Mouse (Mus musculus) heart, adult 2 months (tissue): Measurements from ENCODE around the gene Gm8267. TPM values are rescaled to one million over a fixed set of nuclear protein-coding genes. Genes with fewer than 3 reads are reported as not detected.
"Not testable (repeated sequence)": the region's sequence is repeated elsewhere in the genome, so short reads cannot be mapped to it uniquely, and the experiment has no call there.

Experiments
- DNase-seq, 2 experiments: peaks; one replicate each; pipeline ENCODE4 v3.0.0; 2021
- H3K27ac ChIP-seq: fragments of 200-600 bp; 2 replicates; pipeline ENCODE4 v1.8.1; 2022
- H3K27me3 ChIP-seq: fragments of 200-500 bp; 2 replicates; pipeline ENCODE4 v1.6.1; 2012; ENCODE audit warnings: mild to moderate bottlenecking, low read length, inconsistent platforms, mixed read lengths; ENCODE audit not compliant: control insufficient read depth, insufficient read depth
- H3K36me3 ChIP-seq: fragments of 200-500 bp; 2 replicates; pipeline ENCODE4 v1.6.1; 2012; ENCODE audit warnings: low read length, inconsistent platforms; ENCODE audit not compliant: control insufficient read depth, insufficient read depth
- H3K4me1 ChIP-seq: fragments of 200-500 bp; 2 replicates; pipeline ENCODE4 v1.6.1; 2011; ENCODE audit warnings: low read length; ENCODE audit not compliant: control insufficient read depth, insufficient read depth
- H3K4me3 ChIP-seq: fragments of 200-600 bp; 2 replicates; pipeline ENCODE4 v1.8.1; 2022
- H3K79me2 ChIP-seq: fragments of 200-500 bp; replicated peaks from 2 replicates; pipeline ENCODE4 v1.6.1; 2012; ENCODE audit warnings: mild to moderate bottlenecking, inconsistent platforms, low read length, moderate library complexity, mixed read lengths; ENCODE audit not compliant: control insufficient read depth, insufficient read depth
- H3K9ac ChIP-seq: fragments of 200-500 bp; 2 replicates; pipeline ENCODE4 v1.6.1; 2012; ENCODE audit warnings: low read depth, mild to moderate bottlenecking, control low read depth, inconsistent platforms, low read length, mixed read lengths
- CTCF ChIP-seq: fragments of 200-600 bp; IDR thresholded peaks from 2 replicates; pipeline ENCODE4 v1.8.1; 2022; ENCODE audit warnings: antibody characterized with exemption, mild to moderate bottlenecking, moderate library complexity
- EP300 ChIP-seq: fragments of 200-500 bp; IDR thresholded peaks from 2 replicates; pipeline ENCODE4 v1.6.1; 2011; ENCODE audit warnings: low read depth, low read length, control low read depth; ENCODE audit not compliant: insufficient read depth
- POLR2A ChIP-seq: fragments of 200-500 bp; IDR thresholded peaks from 2 replicates; pipeline ENCODE4 v1.6.1; 2011; ENCODE audit warnings: mild to moderate bottlenecking, low read depth, low read length, control low read depth; ENCODE audit not compliant: insufficient read depth
- WGBS: fragments of 180-500 bp; shearing (Covaris S2); methylation state at CpG from one replicate; pipeline ENCODE4 v1.1.7; 2018; 5-methylcytosine and 5-hydroxymethylcytosine counted together
- intact Hi-C: fragments of 180-260 bp; cut with DNase I; formaldehyde crosslinking; loops from one replicate; pipeline ENCODE4 v1.15.1; 2025
- long read RNA-seq: library from polyadenylated mRNA; stranded (forward); transcript quantifications from one replicate; pipeline ENCODE4 v2.0.0, GENCODE M21; 2021
- polyA plus RNA-seq: library from polyadenylated mRNA; depleted of rRNA; stranded (reverse); fragments of >200 nt; gene quantifications from 2 replicates; pipeline ENCODE4 v1.2.3, GENCODE M21; 2012; rRNA removed
- total RNA-seq, 2 experiments: library from RNA; stranded (reverse); gene quantifications; 2 replicates each; pipeline ENCODE4 v1.2.3; 2021

Gene Gm8267
- total RNA-seq, result not detected
- polyA plus RNA-seq, result not detected in 2 replicates
- long read RNA-seq, result 0 reads

- no peak within 1 kb of the TSS for H3K27ac ChIP-seq
- H3K9ac ChIP-seq, result no peak within 1 kb of the TSS
- no peak for DNase-seq
- H3K27me3 ChIP-seq, result no peaks in the 10 kb centered on the region
- no peaks in the 10 kb centered on the region for H3K4me1 ChIP-seq
- no peaks in the 10 kb centered on the region for H3K79me2 ChIP-seq
- no peak for TF ChIP-seq EP300
- no peak for TF ChIP-seq POLR2A
- TF ChIP-seq CTCF, result no peak
- no peak within 1 kb of the TSS for H3K4me3 ChIP-seq
- WGBS, result 62% methylated on average over 3 of the region's 3 CpGs
- no peaks in the 10 kb centered on the region for H3K36me3 ChIP-seq
- intact Hi-C loops, result no loop called here
Measured at GRCm38 (mm10) chr14:44750240-44750639, at the start of gene Gm8267. Gene Gm8267 (minus strand): TSS chr14:44750340.

GRCm38 (mm10) chr14:44789537-44790382 is 39.6 kb upstream of the Gm8267 start:
- H3K27ac ChIP-seq, H3K27me3 ChIP-seq, H3K9ac ChIP-seq, DNase-seq, H3K4me3 ChIP-seq, H3K4me1 ChIP-seq, H3K36me3 ChIP-seq, H3K79me2 ChIP-seq, intact Hi-C loops: not testable (repeated sequence)
- 51% methylated on average over 2 of the region's 2 CpGs for WGBS

GRCm38 (mm10) chr14:44742789-44743188 is 7.4 kb downstream of the Gm8267 start:
- H3K27ac ChIP-seq, DNase-seq, H3K4me1 ChIP-seq, H3K27me3 ChIP-seq, H3K36me3 ChIP-seq, intact Hi-C loops, H3K79me2 ChIP-seq, H3K9ac ChIP-seq, H3K4me3 ChIP-seq: not testable (repeated sequence)
- WGBS, result 84% methylated on average over 1 of the region's 1 CpGs
- TF ChIP-seq CTCF, result peak; percentile 35

- DNase-seq, H3K9ac ChIP-seq, H3K79me2 ChIP-seq, intact Hi-C loops, H3K4me3 ChIP-seq, H3K27ac ChIP-seq, H3K36me3 ChIP-seq, H3K27me3 ChIP-seq, H3K4me1 ChIP-seq: not testable (repeated sequence)
Measured at GRCm38 (mm10) chr14:44730711-44731110, 19.4 kb downstream of the Gm8267 start.

GRCm38 (mm10) chr14:44706356-44706755 is 43.8 kb downstream of the Gm8267 start, which contains the start of gene Gm8257:
Gene Gm8257 (minus strand): TSS chr14:44706456.
- H3K4me1 ChIP-seq, H3K79me2 ChIP-seq, H3K27ac ChIP-seq, intact Hi-C loops, H3K36me3 ChIP-seq, H3K4me3 ChIP-seq, DNase-seq, H3K27me3 ChIP-seq, H3K9ac ChIP-seq: not testable (repeated sequence)
- 40% methylated on average over 3 of the region's 3 CpGs for WGBS

Other genes starting within 250 kb of the Gm8267 start
- gene Gm17093, start 232.1 kb downstream of the Gm8267 start, total RNA-seq, result not detected
- gene Gm17093, start 232.1 kb downstream of the Gm8267 start, polyA plus RNA-seq, result not detected in 2 replicates
- gene Gm8247, start 167.2 kb downstream of the Gm8267 start, total RNA-seq, result not detected
- gene Gm8247, start 167.2 kb downstream of the Gm8267 start, polyA plus RNA-seq, result not detected in 2 replicates
- gene Gm5624, start 122.4 kb downstream of the Gm8267 start, total RNA-seq, result not detected
- not detected in 2 replicates for gene Gm5624, start 122.4 kb downstream of the Gm8267 start, polyA plus RNA-seq
- gene Gm8257, start 43.9 kb downstream of the Gm8267 start, total RNA-seq, result not detected
- not detected in 2 replicates for gene Gm8257, start 43.9 kb downstream of the Gm8267 start, polyA plus RNA-seq
- gene Ptgdr, start 109.0 kb upstream of the Gm8267 start, total RNA-seq, result not detected
- gene Ptgdr, start 109.0 kb upstream of the Gm8267 start, polyA plus RNA-seq, result not detected in 2 replicates
- gene Ptger2, start 237.9 kb upstream of the Gm8267 start, total RNA-seq, result under 1 TPM; 0.13 to 0.20 TPM
- gene Ptger2, start 237.9 kb upstream of the Gm8267 start, polyA plus RNA-seq, result 0.15 and 0.51 TPM in 2 replicates